Mouse (Mus musculus) lung, adult 18-20 months (tissue): ENCODE results near the gene Nr2f1.

ENCODE experiments used
- DNase-seq, 2 experiments: peaks; one replicate each; pipeline ENCODE4 v3.0.0; 2022; ENCODE audit warnings: mixed read lengths in 2 of 2

Nr2f1 gene

GRCm38 (mm10) chr13:78198871-78199641, 501 bp downstream of the Nr2f1 start:
- DNase-seq = no peak

DNA sequence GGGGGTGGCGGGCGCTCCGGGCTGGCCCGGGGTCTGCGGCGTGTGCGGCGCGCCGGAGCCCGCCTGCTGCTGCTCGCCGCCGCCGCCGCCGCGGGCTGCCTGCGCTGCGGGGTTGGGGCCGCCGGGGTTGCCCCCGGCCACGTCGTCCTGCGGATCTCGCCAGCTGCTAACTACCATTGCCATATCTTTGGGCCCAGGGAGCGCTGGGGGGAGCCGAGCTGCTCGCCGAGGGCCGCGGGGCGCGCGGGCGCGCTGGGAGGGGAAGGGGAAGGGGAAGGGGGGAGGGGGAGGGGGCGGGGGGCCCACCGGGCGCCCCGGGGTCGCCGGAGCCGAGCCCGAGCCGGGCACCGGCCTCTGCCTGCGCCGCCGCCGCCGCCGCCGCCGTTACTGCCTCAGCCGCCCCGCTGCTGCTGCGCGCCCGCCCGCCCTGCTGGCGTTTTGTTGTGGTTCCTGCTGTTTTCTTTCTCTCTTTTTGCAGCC, 1.1 kb downstream of the Nr2f1 start:
- DNase-seq = no peak

DNA sequence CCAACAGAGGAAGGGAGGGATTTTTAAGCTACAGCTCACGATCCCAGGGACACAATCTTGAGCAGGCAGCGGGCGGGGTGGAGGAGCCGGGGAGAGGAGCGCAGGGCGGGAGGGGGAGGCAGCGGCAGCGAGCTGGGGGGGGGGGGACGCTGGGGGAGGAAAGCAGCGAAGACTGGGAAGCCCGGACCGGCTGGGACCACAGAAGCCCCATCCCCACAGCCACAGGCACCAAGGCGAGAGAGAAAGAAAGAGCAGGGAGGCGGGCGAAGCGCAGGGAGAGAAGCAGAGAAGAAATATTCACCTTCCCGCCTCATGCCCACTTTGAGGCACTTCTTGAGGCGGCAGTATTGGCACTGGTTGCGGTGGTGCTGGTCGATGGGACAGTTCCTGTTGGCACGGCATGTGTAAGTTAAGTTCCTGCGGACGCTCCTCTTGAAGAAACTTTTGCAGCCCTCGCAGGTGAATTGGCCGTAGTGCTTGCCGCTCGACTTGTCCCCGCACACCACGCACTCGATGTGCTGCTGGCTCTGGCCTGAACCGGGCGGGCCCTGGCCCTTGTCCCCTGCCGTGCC, 1.7 kb downstream of the Nr2f1 start:
- no peak for DNase-seq

- DNase-seq = no peak
Measured at GRCm38 (mm10) chr13:78197286-78197818, 2.2 kb downstream of the Nr2f1 start.

GRCm38 (mm10) chr13:78196236-78196796, 3.2 kb downstream of the Nr2f1 start:
- DNase-seq = no peak

DNA sequence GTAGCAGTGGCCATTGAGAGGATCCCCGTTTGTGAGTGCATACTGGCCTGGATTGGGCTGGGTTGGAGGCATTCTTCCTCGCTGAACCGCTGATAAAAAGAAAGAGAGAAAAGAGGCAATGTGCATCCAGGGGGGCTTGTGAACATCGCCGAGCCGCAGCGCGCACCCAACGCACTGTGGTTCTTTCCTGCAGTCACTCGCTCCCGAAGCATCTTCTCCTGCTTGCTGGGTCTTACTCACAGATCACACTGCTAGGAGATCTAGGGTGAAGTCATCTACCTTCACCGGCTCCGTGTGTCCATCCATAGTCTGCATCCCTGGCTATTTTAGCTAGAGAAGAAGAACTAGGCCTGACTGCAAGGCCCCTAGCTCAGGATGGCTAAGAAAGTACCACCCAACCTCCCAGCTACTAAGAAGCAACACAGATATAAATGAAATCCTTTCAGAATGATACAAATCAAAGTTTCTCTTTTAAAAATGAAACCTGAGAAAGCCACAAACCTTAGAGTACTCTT, 3.9 kb downstream of the Nr2f1 start:
- DNase-seq = no peak

GRCm38 (mm10) chr13:78194850-78195600, 4.5 kb downstream of the Nr2f1 start:
- no peak for DNase-seq

DNA sequence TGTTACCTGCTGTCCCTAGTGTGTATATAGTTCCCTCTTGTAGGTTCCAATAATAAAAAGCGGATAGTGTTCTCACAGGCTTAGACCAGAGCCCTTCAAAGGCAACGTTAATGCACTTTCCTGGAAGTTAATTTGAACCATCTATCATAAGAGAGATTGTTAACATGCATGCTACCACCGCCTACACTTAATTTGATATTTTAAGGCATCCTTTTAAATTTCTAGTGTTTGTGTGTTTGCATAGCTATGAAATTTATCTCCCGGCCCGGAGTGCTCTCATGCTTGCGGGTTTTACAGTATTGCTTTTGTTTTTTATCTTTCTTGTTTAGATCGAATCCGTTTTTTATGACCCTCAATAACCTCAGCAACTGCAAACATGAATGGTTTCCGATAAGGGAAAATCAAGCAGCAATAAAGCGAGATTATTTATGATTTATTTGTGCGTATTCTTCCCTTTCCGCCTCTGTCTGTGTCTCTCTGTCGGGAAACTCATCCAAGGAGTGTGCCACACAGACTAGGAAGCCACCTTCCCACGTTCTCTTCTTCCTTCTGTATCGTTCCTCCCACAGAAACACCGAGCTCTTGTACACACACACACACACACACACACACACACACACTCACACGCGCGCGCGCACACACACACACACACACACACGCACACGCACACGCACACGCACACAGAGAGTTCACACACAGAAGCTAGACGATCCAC, 5.3 kb downstream of the Nr2f1 start:
- DNase-seq = no peak

DNA sequence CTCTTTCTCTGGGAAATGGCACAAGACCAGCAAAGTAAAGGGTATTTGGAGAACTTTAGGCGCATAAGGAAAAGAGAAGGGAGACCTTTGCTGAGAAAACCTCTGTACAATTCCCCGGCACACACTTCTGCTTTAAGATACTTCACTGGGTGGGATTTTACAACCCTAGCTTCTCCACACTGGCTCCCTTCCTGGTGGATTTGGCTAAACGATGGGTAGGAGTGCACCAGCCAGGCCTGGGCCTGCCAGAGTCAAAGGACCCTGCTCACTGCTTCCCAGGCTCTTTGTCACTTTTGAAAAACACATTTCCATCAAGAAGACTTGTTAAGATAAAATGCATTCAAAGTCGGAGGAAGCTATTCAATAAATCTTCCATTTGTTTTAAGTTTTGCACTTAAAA, 6.3 kb downstream of the Nr2f1 start:
- no peak for DNase-seq

DNA sequence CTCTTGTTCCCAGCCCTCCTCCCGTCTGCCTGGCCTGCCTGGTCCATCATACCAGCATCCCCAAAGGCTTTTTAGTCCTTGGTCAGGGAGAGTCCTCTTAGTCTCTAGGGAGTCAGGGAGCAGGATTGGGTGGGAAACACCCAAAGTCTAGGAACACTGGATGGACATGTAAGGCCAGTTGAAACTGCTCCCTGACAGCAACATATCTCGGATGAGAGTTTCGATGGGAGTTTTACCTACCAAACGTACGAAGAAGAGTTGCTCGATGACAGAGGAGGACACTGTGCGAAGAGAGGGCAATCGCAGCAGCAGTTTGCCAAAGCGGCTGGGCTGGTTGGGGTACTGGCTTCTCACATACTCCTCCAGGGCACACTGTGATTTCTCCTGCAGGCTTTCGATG, 10.0 kb downstream of the Nr2f1 start:
- no peak for DNase-seq

DNA sequence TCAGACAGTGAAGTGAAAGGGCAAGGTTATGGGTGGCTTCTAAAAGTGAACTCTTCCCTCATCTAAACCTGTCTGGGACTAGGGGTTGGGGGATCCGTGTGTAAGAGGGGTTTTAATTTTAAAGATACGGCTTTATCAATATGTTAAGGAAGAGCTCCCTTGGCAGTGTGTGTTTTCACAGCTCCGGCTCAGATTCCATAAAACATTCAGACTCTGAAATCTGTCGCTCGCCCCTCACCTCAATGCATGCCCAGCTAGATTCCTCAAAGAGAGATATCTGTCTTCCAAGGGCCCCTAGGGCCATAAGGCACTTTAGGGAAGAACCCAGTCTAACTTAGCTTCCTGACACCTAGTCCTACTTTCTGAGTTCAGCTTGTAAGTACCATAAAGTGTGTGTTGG, 11.7 kb downstream of the Nr2f1 start:
- DNase-seq = no peak

GRCm38 (mm10) chr13:78186340-78186946, 13.1 kb downstream of the Nr2f1 start:
- no peak for DNase-seq

GRCm38 (mm10) chr13:78184786-78185466, 14.6 kb downstream of the Nr2f1 start:
- no peak for DNase-seq

DNA sequence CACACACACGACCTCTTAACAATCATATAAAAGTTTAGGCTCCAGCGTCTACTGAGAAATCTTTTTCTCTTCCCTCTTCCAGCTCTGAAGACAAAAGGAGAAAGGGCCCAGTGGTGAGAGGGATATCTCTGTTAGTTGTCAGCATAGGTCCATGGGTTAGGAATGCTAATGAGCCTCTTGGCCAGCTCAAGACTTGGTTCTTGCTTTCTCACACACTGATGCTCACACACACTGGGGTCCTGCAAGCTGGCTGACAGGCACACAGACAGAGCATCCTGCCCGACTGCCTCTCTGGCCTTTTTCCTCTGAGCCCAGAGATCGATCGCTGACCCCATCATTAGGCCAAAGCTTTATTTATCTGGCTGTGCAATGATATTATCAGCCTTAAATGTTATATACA, 15.6 kb downstream of the Nr2f1 start:
- DNase-seq = no peak

- no peak for DNase-seq
Measured at GRCm38 (mm10) chr13:78183004-78183403, 16.6 kb downstream of the Nr2f1 start.

DNA sequence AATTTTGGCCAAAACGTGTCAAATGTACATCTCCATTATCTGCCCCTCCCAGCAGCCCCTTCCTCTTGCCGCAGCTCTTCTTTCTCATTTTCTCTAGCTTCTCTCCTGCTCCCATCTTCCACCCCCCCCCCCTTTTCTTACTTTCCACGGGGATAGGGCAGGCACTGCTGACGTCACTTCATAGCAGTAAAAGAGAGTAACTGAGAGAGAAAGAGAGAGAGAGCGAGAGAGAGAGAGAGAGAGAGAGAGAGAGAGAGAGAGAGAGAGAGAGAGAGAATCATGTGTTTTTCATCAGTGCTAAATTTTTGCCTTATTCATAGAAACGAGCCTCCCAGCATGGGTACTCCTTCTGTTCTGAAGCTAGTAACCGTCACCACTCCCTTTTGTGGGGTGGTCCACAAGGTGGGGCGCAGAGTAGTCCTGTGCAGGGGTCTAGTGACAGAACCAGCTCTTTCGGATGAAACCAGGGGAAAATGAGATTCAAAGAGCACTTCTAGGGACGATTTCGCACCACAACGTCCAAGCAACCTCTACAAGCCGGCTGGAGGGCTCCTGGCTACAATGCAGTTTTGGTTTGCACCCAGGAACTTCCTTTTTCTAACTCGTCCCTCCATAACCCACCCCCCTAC, 17.5 kb downstream of the Nr2f1 start:
- no peak for DNase-seq

DNA sequence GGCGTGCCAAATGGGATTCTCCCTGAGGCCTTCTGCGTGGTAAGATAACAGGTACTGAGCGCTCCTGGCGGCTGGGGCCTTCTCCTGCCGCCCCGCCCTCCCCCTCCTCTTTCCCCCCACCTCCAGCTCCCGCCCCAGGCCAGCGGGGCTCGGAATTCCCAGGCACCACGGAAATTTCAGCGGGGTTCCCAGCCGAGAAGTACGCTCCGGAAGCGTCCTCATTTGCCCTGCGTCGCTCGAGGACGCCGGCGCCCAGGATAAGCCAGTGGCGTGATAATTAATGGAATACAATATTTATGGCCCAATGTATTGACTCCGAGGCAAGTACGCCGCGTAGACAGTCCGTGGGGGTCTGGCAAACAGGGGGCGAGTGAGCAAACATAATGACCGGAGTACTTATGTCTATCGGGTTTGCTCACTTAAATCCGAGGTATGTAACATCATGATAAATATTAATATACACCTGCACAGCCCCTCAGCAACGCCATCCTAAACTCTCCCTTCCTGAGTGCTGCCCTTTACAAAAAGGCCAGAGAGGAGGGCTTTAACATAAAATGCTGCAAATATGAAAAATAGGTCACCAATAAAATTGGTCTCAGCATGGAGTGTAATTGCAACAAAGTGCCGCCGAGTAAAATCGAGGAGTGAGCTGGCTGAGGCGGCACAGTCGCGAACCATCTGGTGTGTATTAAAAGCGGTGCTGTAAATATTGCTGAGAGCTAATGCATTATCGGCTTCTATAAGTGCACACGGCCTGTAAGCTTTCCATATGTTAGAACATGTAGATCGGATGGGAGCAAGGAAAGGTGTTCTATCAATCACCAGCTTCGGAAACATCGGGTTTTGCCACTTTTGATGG, 18.3 kb downstream of the Nr2f1 start:
- no peak for DNase-seq

- DNase-seq = no peak
Measured at GRCm38 (mm10) chr13:78180261-78180660, 19.3 kb downstream of the Nr2f1 start.

DNA sequence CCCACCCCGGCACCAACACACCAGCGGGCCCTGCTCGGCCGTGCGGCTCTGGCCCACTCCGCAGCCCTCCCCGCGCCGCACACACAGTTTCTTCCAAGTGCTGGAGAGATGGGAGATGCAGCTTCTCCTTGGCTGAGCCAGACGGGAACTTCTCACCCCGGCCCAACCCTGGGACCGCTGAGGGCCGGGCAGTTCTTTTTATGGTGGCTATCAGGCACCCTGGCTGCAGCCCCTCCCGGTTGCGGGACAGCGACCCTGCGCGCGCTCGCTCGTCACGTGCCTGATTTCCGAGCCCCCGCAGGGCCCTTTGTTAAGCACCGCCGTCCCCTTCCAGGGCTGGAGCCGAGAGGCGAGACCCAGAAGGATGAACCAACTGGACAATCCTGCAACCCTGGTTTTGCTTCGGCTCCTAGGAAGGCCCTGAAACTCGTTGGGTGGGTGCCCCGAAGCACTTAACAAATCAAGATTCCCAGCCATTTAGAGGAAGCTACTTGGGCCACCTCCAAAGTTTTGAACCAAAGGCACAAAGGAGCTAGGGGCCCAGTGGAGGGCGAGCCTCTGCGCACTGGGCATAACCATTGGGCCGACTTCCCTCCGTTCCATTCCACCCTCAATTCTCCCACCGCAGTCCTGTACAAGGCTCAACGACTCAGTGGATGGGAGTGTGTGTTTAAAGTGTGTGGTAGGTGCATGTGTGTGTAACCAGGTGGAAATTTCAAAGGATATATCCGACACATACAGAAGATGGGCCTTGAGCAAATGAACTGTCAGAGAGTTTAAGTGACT, 20.1 kb downstream of the Nr2f1 start:
- no peak for DNase-seq
